Mouse (Mus musculus) megakaryocyte-erythroid progenitor cell, adult 5 weeks (primary cell): ENCODE results near the gene Siah3. TPM values are rescaled to one million over a fixed set of nuclear protein-coding genes. Genes with fewer than 3 reads are reported as not detected.

Experiments
- polyA plus RNA-seq: library from polyadenylated mRNA; stranded (reverse); fragments of >175 nt; gene quantifications from 2 replicates; pipeline ENCODE4 v1.2.3, GENCODE M21; 2012

Gene Siah3
- not detected in 2 replicates for polyA plus RNA-seq

DNA sequence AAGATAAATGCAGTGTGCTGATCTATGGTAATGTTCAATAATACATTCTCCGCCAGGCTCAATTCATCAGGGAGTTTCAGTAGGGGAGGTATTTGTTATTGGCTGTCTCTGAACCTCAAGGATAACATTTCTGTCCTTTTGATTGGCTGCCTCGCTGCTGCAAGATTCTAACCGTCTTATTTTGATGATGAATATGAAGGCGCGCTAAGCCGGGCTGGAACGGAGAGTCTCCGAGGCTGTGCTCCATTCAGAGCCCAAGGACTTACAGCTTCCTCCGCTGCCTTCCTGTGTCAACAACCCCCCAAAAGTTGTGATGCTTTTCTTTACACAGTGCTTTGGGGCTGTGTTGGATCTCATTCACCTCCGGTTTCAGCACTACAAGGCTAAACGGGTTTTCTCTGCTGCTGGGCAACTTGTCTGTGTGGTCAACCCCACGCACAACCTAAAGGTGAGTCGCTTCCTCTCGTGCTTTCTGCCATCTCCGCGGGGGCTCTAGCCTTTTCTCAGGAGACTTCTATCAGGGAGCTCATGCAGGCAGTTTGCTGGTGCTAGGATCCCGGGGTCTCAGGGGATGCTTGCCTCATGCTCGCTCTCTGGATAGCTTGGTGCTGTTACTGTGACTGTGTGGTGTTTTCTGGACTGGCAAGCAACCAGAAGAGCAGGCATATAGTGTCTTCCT, at the start of gene Siah3:
TSS of gene Siah3 (plus strand) at position 240 of the 679 bp plus-strand sequence.

Other genes starting within 250 kb of the Siah3 start
- gene Cpb2, start 213.7 kb upstream of the Siah3 start, polyA plus RNA-seq: not detected in 2 replicates
- gene Zc3h13, start 171.6 kb upstream of the Siah3 start, polyA plus RNA-seq: 16.2 and 32.1 TPM in 2 replicates
- gene Spert, start 137.1 kb downstream of the Siah3 start, polyA plus RNA-seq: not detected in 2 replicates
- gene Erich6b, start 186.3 kb downstream of the Siah3 start, polyA plus RNA-seq: not detected in 2 replicates